Mouse (Mus musculus): Measurements from ENCODE around the gene Hnrnpdl.

GRCm38 (mm10) chr5:100000048-100000447, 39.4 kb downstream of the Hnrnpdl start:
- no peak for TF ChIP-seq CTCF (IDR thresholded peaks at IDR 0.05; ENCODE audit: low read depth)
- no peak for TF ChIP-seq EP300 (optimal IDR thresholded peaks at IDR 0.05)
